Mouse (Mus musculus): ENCODE data around the gene Fgfr2.

Fgfr2 gene

DNA sequence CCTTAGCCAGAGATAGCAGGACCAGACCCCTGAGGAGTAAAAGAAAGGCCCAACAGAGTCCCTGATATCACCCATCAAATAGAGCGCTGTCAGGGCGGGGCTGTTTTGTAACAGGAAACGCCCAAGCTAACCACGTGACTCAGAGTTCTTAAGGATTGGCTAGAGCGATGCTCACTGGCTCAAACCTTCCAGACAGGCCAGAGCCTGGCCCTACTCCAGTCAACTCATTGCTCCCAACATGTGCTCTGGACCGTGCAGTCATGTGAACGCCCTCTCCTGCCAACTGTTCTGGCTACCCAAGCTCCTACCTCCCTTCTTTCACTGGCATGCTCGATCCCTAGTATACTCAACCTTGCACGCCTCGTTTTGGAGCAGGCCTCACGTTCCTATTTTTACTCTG is 399.2 kb downstream of the Fgfr2 start:
- peak; percentile 96 for DNase-seq (ENCODE audit: low read depth, low spot score)

DNA sequence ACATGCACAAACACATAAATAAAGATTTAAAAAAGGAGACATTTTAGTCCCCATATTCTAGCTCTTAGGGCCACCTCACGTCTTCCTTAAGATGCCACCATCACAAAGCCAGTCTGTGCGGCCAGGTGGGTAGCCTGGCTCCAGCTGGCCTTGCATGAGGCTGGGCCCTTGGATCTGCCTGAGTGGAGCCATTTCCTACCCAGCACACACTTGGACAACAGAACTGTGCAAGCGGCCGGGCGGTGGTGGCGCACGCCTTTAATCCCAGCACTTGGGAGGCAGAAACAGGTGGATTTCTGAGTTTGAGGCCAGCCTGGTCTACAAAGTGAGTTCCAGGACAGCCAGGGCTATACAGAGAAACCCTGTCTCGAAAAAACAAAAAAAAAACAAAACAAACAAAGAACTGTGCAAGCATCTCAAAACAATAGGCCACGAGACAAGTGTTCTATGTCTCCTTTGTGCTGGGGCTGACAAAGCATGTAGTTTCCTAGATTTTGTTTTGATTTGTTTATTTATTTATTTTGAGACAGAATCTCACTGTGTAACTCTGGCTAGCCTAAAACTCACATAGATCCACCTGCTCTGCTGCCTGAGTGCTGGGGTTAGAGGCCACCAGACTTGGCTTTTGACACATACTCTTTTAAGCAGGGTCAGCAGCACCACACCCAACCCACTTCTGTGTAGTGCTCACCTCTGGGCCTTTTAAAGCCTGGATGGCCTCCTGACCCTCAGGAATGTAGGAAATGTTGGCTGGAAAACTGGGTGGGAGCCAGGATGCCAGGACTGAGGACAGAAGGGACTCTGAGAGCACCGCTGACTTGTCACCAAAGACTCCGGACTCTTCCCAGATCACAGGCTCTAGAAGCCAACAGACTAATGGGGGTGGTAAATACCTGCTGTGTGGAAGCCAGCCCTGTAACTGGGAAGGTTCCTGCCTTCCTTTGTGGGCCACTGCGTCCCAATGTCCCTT is 400.5 kb downstream of the Fgfr2 start:
- no peak for DNase-seq (ENCODE audit: low read depth, low spot score)

DNA sequence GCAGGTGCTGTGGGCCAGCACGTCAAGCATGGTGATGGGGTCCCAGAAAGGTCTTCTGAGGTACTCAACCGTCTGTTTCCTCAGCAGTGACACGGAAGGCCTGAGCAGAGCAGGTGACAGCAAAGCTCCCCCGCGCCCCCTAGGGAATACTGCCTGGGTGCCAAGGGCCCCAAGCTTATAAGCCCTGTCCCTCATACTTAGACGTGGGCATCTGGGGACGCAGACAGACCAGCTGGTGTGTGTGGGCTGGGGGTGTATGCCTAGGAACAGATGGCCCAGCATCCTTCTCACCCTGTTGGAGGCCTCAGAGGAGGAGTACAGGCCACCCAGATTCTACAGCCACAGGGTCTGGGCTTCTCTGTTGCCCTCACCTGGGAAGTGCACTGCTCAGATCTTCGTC is 402.6 kb downstream of the Fgfr2 start:
- peak; percentile 62 for DNase-seq (ENCODE audit: low read depth, low spot score)

DNA sequence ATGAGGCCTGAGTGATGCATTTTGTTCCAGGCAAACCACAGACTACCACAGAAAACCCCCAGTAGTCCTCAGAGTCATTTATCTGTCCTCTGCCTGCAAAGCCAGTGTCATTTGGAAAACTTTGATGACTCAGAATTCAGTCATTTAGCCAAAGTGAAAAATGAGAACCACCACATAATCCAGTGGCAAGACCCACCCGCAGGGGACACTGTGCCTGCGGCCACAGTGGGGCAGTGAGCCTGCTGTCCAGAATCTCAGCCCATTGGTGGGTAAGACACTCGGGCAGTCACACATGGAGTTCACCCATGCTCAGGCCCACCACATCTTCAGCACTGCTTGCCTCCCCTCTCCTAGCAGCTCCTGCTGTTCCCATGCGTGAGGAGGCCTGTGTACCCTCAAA is 403.6 kb downstream of the Fgfr2 start:
- no peak for DNase-seq (ENCODE audit: low read depth, low spot score)

DNA sequence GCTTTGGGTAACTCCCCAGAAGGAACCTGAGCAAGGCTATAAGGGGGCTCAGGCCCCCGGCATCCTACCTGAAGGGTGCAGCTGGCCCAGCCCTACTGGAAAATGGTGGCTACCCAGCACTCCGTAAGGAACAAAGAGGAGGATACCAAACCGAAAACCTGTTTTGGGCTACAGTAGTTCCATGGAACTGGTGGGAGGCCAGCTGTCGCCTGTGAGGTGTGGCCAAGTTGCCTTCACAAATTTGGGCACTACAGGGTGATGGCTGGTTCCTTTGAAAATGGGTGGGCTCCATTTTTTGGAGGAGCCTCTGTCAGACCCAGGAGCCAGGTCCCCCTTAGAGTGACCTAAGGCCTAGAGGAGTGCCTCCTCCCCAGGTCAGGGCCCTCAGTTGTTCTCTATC is 407.9 kb downstream of the Fgfr2 start:
- no peak for DNase-seq (ENCODE audit: low read depth, low spot score)

DNA sequence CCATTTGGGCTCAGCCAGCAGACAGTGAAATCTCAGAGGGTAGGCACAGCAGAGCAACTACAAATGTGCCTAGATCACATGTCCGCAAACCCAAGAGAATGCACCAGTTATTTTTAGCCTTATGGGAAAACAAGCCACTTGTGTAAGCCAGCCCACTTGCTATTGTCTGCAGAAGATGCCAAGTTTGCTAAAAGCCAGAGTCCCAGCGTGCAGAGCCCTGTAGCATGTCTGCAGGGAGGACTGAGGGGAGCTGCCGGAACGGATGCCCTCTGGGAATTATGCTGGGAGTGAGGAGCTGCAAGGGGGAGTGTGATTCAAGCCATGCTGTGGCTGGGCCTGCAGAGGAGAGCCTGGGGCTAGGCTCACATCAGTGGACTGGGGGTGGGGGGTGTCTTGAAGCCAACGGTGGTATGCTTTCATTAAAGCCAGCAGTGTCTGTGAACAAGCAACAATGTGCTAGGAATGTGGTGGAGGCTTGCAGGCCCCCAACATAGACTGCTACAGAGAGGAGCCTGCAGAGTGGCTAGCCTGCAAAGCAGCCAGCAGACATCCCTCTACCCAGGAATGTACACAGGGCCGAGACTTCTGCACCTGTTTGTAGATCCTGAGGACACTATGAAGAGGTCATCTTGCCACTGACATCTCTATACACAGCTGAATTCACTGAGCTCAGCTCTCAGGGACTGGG is 408.8 kb downstream of the Fgfr2 start:
- DNase-seq (ENCODE audit: low read depth, low spot score) = peak; percentile 74

DNA sequence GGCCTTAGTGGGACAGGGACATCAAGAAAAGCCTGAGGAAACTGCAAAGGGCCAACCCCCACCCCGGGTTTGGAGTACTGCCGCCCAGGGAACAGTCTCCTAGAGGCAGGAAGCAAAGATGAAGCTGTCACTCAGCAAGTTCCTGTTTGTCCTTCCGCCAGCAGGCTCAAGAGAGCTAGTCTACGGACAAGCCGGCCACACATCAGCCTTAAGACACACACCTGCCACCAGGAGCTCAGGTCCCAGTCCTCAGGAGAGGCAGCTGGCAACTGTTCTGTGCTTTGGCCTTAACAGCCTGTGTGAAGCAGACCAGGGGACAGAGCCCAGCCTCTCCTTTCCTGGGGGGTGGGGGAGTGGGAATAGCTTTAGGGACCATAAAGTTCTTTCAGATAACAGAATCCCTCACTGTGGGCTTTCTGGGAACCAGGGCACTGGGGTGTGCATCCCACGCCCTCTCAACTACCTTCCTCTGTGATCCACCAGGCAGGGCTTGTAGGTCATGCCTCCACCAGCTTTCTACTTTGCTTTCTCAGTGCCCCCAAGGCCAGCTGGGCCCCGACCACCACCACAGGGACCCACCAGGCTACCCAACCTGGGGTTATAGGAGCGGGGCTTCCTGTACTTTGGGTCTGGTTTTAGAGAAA is 409.5 kb downstream of the Fgfr2 start:
- DNase-seq (ENCODE audit: low read depth, low spot score) = no peak

DNA sequence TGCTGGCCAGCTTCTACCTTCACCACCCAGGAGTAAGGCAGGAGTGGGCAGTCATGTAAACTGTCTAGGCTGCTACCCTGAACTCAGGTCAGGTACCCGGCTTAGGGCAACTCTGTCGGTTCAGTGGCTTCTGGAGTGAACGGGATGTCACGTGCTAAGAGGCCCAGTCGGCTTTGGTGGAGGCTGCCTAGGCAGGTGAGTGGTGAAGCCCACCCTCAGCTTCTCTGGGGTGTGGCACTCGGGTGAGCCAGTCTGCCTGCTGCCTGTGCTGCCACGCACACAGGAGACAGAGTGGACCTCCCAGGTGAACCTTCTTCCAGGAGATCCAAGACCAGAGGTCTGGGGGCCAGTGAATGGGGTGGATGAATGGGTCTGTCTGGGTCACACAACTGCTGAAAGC is 410.2 kb downstream of the Fgfr2 start:
- no peak for DNase-seq (ENCODE audit: low read depth, low spot score)

DNA sequence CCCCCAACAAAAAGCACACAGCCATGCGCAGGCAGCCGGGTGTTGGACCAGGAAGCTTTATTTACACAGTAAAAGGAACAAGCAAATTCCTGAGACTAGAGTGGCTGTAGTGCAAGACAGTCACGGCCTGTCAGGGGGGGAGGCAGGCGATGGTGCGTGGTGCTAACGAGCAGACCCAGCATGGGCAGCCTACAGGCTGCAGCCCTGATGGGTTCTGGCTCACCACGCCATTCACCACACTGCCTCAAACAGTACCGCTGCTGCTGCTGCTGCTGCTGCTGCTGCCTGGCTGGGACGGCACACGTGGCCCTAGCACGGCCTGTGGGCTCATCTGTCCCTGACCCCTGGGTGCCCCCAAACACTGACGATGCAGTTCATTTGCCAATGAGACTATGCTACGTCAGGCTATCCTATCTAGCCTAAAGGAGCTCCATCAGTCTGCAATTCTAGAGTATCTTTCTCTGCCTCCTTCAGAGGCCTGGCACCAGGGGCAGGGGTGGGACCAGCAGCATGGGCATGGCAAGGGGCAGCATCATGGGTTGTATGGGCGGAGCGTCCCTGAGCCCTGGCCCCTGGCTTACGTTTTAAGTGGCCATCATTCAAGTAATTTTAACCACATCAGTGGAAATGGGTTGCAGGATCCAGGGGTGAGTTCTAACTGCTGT is 411.0 kb downstream of the Fgfr2 start:
- DNase-seq (ENCODE audit: low read depth, low spot score) = no peak

DNA sequence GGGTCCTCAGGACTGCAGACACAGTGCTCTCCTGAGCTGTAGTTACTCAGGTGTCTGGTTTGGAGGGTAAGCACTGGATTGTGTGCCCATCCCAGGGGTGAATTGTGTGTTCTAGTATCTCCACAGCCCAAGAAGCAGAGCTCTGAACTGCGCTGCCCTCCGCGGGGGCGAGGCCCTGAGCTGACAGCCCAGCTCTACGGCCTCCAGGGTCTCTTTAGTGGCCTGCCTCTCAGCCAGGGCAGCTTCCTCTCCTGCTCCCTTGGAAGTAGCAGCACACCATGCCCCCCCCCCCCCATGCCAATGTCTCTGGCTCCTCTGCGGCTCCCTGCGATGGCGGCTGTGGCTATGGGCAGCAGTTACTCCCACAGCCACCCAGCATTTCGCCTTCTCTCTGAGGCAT is 411.6 kb downstream of the Fgfr2 start:
- no peak for DNase-seq (ENCODE audit: low read depth, low spot score)

DNA sequence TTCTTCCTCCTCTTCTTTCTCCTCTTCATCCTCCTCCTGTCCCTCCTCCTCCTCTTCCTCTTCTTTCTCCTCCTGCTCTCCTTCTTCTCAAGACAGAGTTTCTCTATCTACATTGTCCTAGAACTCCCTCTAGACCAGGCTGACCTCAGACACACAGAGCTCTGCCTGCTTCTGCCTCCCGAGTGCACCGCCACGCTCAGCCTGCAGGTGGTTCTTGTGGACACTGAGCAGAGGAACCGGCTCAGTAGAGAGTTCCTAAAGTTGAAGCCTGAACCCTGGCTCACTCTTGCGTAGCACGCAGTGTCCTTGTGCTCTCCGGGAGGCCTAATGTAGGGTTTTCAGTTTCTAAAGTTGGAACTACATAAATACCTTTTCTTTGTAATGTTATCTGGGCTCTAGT is 418.0 kb downstream of the Fgfr2 start:
- DNase-seq (ENCODE audit: low read depth, low spot score) = no peak

DNA sequence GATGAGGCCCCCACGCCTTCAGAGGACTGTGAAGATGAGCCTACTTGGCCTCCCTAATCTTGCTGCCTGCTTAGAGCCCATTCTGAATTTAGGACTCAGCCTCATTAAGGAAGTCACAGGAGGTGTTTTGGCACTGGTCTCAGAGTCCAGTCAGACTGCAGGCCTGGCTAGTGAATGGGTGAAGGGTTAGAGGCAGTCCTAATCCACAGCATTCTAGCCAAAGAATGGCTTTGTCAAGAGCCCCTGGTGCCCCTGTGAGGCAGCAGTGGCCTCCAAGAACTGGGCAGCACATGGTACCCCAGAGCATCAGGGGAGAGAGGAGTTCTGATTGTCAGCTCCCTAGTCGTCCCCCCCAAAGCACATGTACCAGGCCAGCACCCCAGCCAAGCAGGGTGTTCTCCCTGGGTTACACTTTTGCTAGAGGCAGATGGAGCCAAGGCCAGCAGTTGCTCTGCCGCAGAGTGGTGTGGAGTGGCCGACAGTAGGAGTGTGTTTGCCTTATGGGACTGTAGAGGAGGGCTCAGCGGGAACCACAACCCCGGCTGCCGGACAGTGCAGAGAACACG is 418.8 kb downstream of the Fgfr2 start:
- DNase-seq (ENCODE audit: low read depth, low spot score) = no peak

DNA sequence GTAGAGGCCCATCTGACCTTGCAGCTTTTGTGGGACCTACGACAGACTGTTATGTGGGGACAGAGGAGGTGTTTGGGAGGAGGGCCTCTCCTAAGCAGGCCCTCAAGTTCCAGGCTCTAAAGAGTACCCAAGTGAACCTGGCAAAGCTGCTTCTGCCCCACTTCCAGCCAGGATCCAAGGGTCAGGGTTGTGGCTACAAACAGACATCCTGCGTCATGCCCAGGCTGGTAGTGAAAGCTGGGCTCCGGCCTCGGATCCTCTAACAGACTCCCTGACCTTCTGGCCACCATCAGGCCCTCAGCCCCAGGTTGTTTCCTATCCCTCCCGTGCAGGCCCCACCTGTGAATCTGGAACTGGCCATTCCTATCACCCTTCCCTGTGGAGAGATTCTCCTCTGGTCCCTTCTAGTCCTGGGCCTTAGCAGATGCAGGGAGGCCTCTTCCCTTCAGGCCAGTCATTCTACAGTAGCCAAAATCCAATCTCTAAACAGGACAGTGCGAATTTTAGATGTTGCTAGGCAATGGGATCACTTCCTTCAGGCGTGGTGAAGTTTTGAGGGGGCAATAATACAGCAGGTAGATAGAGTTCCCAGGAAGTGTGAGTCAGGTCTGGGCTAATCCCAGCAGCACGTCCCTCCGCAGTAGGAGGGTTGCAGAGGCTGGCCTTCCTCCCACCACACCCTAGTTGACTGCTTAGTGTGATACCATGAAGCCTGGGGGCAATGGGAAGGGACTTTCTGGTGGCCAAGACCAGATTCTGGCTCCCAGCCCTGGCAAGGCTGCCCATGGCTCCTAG is 419.4 kb downstream of the Fgfr2 start:
- DNase-seq (ENCODE audit: low read depth, low spot score) = no peak

DNA sequence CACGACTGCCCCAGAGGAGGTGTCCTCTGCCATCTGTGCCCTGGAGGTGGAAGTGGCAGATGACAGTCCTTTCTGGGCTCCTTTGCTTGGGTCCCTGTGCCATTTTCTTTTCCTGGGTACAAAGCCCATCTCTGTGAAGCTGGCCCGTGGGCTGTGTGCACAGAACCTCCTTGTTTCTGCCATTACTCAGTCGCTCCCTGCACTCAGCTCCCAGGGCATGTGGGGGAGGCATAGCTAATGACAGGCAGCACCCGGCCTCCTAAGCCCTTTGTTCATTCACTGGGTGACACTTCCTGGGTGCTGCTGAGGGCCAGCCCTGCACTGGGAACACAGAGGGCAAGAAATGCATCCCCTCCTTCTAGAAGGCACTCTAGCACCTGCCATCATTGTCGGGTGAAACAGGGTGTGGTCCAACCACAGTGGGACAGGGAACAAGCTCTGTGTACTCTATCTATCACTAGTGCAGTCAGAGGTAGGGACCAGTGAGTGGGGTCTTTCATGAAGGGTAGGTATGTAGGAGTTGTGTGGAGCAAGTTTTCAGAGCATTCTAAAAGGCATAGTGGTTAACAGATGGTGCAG is 420.6 kb downstream of the Fgfr2 start:
- DNase-seq (ENCODE audit: low read depth, low spot score) = no peak

DNA sequence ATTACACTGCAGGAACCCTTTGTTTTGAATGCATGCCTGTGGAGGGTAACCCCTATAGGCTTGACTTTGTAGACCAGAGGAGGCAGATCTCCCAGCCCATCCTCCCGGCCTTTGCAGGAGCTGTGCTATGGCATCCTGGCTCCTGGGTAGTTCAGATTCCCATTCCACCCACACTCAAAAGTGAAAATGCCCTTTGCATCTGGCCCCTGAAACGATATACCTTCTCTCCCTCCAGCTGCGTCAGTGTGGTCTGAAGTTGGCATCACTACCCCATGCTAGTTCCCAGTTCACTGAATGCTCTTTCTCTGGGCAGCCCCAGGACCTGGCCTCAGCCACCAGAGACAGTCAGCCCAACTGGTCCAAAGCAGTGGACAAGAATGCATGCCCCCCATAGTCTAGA is 421.1 kb downstream of the Fgfr2 start:
- no peak for DNase-seq (ENCODE audit: low read depth, low spot score)

DNA sequence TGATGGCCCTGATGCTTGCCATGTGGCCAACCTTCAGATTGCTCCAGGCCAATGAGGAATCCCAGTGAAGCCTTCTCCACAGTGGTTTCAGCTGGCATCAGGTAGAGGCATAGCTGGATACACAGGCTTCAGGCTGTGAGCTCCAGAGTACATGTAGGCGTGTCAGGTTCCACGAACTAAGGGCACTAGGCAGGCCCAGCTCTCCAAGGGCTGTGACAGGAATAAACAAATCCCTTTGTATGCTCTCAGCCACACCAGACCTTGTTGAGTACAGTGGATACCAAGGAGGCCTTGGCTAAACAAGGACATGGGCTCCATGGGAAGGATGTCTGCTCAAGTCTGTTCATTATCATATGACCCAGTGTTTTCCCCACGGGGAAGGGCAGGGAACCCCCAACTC is 421.7 kb downstream of the Fgfr2 start:
- no peak for DNase-seq (ENCODE audit: low read depth, low spot score)

DNA sequence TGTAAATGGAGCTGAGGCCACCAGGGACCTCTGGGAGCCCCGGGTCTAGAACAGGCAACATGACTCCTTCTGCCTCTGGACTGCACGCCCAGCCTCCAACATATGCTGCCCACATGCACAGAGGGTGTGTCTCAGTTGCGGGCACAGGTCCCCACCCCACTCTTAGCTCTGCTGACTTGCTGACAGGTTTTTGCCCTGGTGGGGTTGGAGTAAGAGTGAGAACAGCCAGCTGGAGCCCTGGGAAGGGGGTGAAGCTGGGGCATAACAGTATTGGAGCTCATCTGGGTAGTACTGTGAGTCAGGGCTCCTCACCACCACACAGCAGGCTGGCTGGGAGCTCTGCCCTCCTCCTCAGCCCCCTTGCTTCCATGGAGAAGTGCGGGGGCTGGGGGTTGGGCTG is 423.0 kb downstream of the Fgfr2 start:
- no peak for DNase-seq (ENCODE audit: low read depth, low spot score)

DNA sequence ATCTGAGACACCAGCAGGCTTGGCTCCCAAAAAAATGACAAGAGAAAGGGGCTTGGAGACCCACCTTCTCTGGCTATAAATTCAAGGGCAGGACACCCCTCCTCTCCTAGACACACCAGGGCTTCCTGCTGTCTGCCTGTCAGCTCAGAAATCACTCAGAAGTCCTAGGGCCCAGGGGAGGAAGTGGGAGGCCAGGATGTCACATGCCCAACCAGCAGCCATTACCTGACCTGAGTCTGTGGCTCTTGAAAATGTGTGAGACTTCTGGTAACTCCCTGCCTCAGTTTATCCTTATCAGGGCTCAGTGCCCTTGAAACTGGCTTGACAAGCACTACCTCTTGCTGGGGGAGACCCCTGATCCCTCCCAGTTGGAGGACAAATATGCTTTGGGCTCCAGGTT is 423.5 kb downstream of the Fgfr2 start:
- no peak for DNase-seq (ENCODE audit: low read depth, low spot score)

DNA sequence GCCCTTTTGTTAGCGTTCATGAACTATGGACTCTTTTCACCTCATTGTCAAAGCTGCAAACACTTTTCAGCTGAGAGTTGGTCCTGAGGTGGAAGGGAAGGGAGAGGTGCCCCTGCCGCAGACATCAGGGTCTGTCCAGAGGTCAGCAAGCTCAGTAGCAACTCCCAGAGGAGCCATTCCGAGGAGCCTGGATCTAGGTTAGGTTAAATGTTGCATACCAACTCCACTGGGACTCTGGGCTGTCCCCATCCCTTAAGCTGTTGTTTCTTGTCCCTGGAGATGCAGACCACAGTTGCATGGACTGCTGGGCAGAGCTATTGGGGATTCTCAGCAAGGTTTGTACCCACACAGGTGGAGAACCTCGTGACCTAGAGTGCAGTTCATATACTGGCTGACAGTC is 424.0 kb downstream of the Fgfr2 start:
- no peak for DNase-seq (ENCODE audit: low read depth, low spot score)

DNA sequence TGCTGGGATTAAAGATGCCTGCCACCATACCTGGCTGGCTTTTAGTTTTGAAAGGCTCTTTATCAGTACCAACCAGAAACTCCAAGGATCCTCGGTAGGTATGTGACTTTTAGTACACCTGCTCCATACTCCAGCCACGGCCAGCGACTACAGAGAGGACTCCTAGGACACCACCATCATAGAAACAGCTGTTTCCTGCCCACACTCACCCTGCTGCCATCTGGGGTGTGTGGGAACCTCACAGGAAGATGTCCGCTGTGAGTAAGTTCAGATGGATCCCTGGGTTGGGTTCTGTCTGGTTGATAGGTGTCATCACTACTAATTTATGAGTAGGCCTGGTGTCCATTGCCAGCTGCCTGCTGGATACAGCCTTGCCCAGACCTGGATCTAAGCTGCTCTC is 424.4 kb downstream of the Fgfr2 start:
- no peak for DNase-seq (ENCODE audit: low read depth, low spot score)
